Mouse (Mus musculus) liver, adult 2 months (tissue): ENCODE measurements around the gene Apoc3.

Experiments
- CTCF ChIP-seq: fragments of 200-500 bp; IDR thresholded peaks from 2 replicates; pipeline ENCODE4 v1.5.1; 2011; ENCODE audit warnings: low read depth, low read length, control low read depth
- POLR2A ChIP-seq: fragments of 200-500 bp; IDR thresholded peaks from 2 replicates; pipeline ENCODE4 v1.6.1; 2011; ENCODE audit warnings: low read length, control low read depth; ENCODE audit not compliant: insufficient read depth; ENCODE audit errors: extremely low read depth

DNA sequence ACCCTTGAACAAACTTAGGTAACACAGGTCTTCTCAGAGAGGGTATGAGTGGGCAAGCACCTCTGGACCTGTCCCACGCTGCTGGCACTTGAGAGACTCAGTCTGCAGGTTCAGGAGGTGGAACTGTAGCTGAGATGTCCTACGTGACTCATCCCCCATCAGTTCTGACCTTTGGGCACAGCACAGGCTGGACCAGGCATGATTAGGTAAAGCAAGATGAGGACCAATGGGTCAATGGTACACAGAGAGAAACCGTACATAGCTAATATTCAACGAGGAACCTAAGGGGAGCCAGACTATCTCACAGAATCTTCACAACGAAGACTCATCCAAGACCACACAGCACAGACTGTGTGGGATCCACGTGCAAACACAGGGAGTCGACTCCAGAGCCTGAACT lies 3.4 kb upstream of the Apoc3 start:
- no peak for TF ChIP-seq POLR2A
- no peak for TF ChIP-seq CTCF
